Mouse (Mus musculus) lung, adult 18-20 months (tissue): ENCODE data around the gene Tbx1.
"Not testable (repeated sequence)": the region's sequence is repeated elsewhere in the genome, so short reads cannot be mapped to it uniquely, and the experiment has no call there.

Experiments used
- DNase-seq, 2 experiments: peaks; one replicate each; pipeline ENCODE4 v3.0.0; 2022; ENCODE audit warnings: mixed read lengths in 2 of 2

The Tbx1 gene

GRCm38 (mm10) chr16:18543151-18543829 lies 47.2 kb downstream of the Tbx1 start:
- no peak for DNase-seq

GRCm38 (mm10) chr16:18539281-18539680 lies 51.2 kb downstream of the Tbx1 start:
- DNase-seq: no peak

- DNase-seq: no peak
These were observed 53.0 kb downstream of the Tbx1 start for GRCm38 (mm10) chr16:18537407-18537990.

DNA sequence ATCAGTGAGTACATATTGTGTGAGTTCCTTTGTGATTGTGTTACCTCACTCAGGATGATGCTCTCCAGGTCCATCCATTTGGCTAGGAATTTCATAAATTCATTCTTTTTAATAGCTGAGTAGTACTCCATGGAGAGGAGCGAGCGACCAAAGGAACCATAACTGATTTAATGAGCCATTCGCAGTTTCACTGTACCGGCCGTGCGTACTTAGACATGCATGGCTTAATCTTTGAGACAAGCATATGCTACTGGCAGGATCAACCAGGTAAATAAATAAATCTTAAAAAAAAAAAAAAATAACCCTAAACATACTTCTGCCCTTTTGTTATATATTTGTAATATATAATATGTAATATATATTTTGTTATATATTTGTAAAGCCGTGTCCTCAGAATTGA lies 57.4 kb downstream of the Tbx1 start:
- not testable (repeated sequence) for DNase-seq
